Mouse (Mus musculus) hindbrain, embryonic 10.5 days (tissue): ENCODE measurements around the gene Hhipl1. TPM values are rescaled to one million over a fixed set of nuclear protein-coding genes. Genes with fewer than 3 reads are reported as not detected.

ENCODE experiments used
- DNase-seq: peaks from one replicate; pipeline ENCODE4 v3.0.0-alpha.2; 2017; ENCODE audit warnings: low spot score
- H3K27ac ChIP-seq: fragments of 300-500 bp; sonication (generic); 2 replicates; pipeline ENCODE4 v1.5.1; 2016; ENCODE audit warnings: mild to moderate bottlenecking, moderate library complexity
- H3K27me3 ChIP-seq: fragments of 300-500 bp; sonication (generic); 2 replicates; pipeline ENCODE4 v1.6.1; 2016; ENCODE audit warnings: mild to moderate bottlenecking; ENCODE audit not compliant: poor library complexity, insufficient read depth, severe bottlenecking
- H3K36me3 ChIP-seq: fragments of 300-500 bp; sonication (generic); 2 replicates; pipeline ENCODE4 v1.6.1; 2016; ENCODE audit warnings: mild to moderate bottlenecking, moderate library complexity
- H3K4me1 ChIP-seq: fragments of 300-500 bp; sonication (generic); replicated peaks from 2 replicates; pipeline ENCODE4 v1.6.1; 2016; ENCODE audit warnings: mild to moderate bottlenecking
- H3K4me3 ChIP-seq: fragments of 300-500 bp; sonication (generic); 2 replicates; pipeline ENCODE4 v1.5.1; 2016; ENCODE audit warnings: mild to moderate bottlenecking, moderate library complexity
- H3K9me3 ChIP-seq: fragments of 300-500 bp; sonication (generic); 2 replicates; pipeline ENCODE4 v1.6.1; 2016; ENCODE audit warnings: mild to moderate bottlenecking, moderate library complexity
- WGBS: fragments of 180-500 bp; shearing (Covaris S2); methylation state at CpG from one replicate; pipeline ENCODE4 v1.1.7; 2016; 5-methylcytosine and 5-hydroxymethylcytosine counted together
- polyA plus RNA-seq: library from polyadenylated mRNA; unstranded; fragments of >200 nt; fragmentation: Nextera tagmentation; extraction: Ambion mirVana; gene quantifications from 2 replicates; pipeline ENCODE4 v1.2.1, GENCODE M21; 2016

Gene Hhipl1
- 3.0 and 3.2 TPM in 2 replicates for polyA plus RNA-seq

- H3K36me3 ChIP-seq: no peaks in the 10 kb centered on the region
- H3K27ac ChIP-seq: peak within 1 kb of the TSS; percentile 94
- WGBS: 4% methylated on average over 67 of the region's 67 CpGs
- peak within 1 kb of the TSS; percentile 73 for H3K4me3 ChIP-seq
- H3K4me1 ChIP-seq: peaks cover 71% of the 10 kb centered on the region
- DNase-seq: peak; percentile 71
- peaks cover 59% of the 10 kb centered on the region for H3K27me3 ChIP-seq
- H3K9me3 ChIP-seq: no peaks in the 10 kb centered on the region
Measured at GRCm38 (mm10) chr12:108305812-108306794, at the start of gene Hhipl1. TSS of gene Hhipl1 (plus strand) at chr12:108306270.

DNA sequence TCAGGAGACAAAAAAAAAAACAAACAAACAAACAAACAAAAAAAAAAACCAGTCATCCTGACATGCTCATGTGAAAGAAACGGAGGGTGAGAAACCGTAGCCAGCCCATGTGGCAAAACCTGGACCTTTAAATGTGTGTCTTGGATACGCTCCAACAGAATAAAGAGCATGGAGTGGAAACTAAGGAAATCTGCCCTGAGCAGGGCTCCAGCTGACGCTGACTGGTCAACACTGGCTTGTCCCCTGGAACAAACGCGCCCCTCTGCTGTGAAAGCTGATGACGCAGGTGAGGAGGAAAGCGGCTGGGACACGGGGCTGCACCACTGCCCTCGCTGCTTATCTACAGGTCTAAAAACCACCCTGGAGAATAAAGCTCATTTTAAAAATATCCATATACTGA is 49.3 kb upstream of the Hhipl1 start:
- WGBS: 64% methylated on average over 10 of the region's 10 CpGs
- no peaks in the 10 kb centered on the region for H3K9me3 ChIP-seq
- H3K4me1 ChIP-seq: peaks cover 96% of the 10 kb centered on the region
- no peak for DNase-seq
- no peaks in the 10 kb centered on the region for H3K27me3 ChIP-seq
- no peak overlapping the region for H3K4me3 ChIP-seq
- H3K27ac ChIP-seq: peak overlapping the region; percentile 86
- H3K36me3 ChIP-seq: no peaks in the 10 kb centered on the region

- WGBS: 82% methylated on average over 24 of the region's 24 CpGs
- H3K4me1 ChIP-seq: peaks cover 96% of the 10 kb centered on the region
- H3K27me3 ChIP-seq: no peaks in the 10 kb centered on the region
- H3K36me3 ChIP-seq: no peaks in the 10 kb centered on the region
- no peaks in the 10 kb centered on the region for H3K9me3 ChIP-seq
- H3K27ac ChIP-seq: peak overlapping the region; percentile 60
- DNase-seq: no peak
- H3K4me3 ChIP-seq: no peak overlapping the region
Measured at GRCm38 (mm10) chr12:108259322-108260049, 46.6 kb upstream of the Hhipl1 start.

- H3K36me3 ChIP-seq: no peaks in the 10 kb centered on the region
- WGBS: 79% methylated on average over 12 of the region's 12 CpGs
- H3K27me3 ChIP-seq: no peaks in the 10 kb centered on the region
- H3K9me3 ChIP-seq: no peaks in the 10 kb centered on the region
- peaks cover 97% of the 10 kb centered on the region for H3K4me1 ChIP-seq
- H3K27ac ChIP-seq: peak overlapping the region; percentile 71
- DNase-seq: no peak
- no peak overlapping the region for H3K4me3 ChIP-seq
Measured at GRCm38 (mm10) chr12:108260950-108261349, 45.1 kb upstream of the Hhipl1 start.

DNA sequence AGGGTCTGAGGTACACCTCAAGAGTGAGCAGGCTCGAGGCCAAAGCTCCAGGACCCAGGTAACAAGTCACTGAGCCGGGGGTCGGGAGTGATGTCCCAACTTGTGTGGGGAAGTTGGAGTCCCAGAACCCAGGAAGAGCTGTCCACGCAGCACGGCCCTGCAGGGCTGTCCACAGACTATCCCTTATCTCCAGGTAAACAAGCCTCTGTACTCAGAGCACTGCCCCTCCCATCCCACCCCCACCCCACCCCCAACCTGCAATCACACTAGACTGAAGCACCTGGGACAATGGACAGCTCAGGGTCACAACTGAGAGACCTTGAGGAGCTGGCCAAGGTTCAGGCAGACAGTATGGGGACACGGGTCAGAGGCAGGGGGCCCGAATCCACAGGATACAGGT is 41.2 kb upstream of the Hhipl1 start:
- Histone ChIP-seq H3K9me3 (no peaks in the 10 kb centered on the region), H3K4me1 (peaks cover 97% of the 10 kb centered on the region), H3K27me3 (no peaks in the 10 kb centered on the region), H3K27ac (peak overlapping the region; percentile 93), H3K36me3 (peaks cover 15% of the 10 kb centered on the region), H3K4me3 (0 out of 2 replicates have a peak overlapping the region, but pooled peaks have one; percentile 39)
- WGBS: 76% methylated on average over 7 of the region's 7 CpGs
- DNase-seq: no peak

GRCm38 (mm10) chr12:108265831-108266619 is 40.0 kb upstream of the Hhipl1 start:
- Histone ChIP-seq H3K36me3 (peaks cover 23% of the 10 kb centered on the region), H3K9me3 (no peaks in the 10 kb centered on the region), H3K4me1 (peaks cover 97% of the 10 kb centered on the region), H3K27me3 (no peaks in the 10 kb centered on the region), H3K4me3 (peak overlapping the region; percentile 39), H3K27ac (peak overlapping the region; percentile 93)
- 15% methylated on average over 27 of the region's 27 CpGs for WGBS
- peak; percentile 78 for DNase-seq

DNA sequence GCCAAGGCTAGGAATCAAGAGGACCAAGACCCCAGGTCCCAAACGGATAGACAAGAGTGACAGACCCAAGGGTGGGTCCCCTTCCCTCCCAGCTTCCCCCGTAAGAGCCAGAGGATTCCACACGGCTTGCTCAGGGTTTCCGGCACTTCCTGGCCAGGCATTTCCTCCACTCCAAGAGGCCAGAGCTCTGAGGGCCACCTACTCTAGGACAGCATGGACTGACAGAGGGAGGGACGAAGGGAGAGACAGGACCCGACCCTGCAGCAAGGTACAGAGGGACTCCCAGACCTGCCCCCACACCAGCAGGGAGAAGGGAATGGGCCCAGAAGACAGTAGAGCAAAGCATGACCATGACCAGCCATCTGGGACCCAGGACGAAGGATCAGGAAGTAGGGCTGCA is 38.4 kb upstream of the Hhipl1 start:
- peak overlapping the region; percentile 93 for H3K27ac ChIP-seq

GRCm38 (mm10) chr12:108268970-108269369 is 37.1 kb upstream of the Hhipl1 start:
- 0 out of 2 replicates have a peak overlapping the region, but pooled peaks have one; percentile 23 for H3K27ac ChIP-seq
- H3K36me3 ChIP-seq: peaks cover 36% of the 10 kb centered on the region
- DNase-seq: no peak
- no peaks in the 10 kb centered on the region for H3K27me3 ChIP-seq
- peaks cover 97% of the 10 kb centered on the region for H3K4me1 ChIP-seq
- no peak overlapping the region for H3K4me3 ChIP-seq
- H3K9me3 ChIP-seq: no peaks in the 10 kb centered on the region
- WGBS: 97% methylated on average over 10 of the region's 10 CpGs

More for the DNA sequence above, 38.4 kb upstream of the Hhipl1 start:
- Histone ChIP-seq H3K36me3 (peaks cover 36% of the 10 kb centered on the region), H3K27me3 (no peaks in the 10 kb centered on the region), H3K4me3 (no peak overlapping the region), H3K9me3 (no peaks in the 10 kb centered on the region), H3K4me1 (peaks cover 97% of the 10 kb centered on the region)
- DNase-seq: no peak
- 78% methylated on average over 7 of the region's 7 CpGs for WGBS

- Histone ChIP-seq H3K27me3 (no peaks in the 10 kb centered on the region), H3K4me1 (peaks cover 97% of the 10 kb centered on the region), H3K4me3 (no peak overlapping the region), H3K9me3 (no peaks in the 10 kb centered on the region), H3K36me3 (peaks cover 36% of the 10 kb centered on the region), H3K27ac (0 out of 2 replicates have a peak overlapping the region, but pooled peaks have one; percentile 17)
- WGBS: 56% methylated on average over 5 of the region's 5 CpGs
- DNase-seq: no peak
Measured at GRCm38 (mm10) chr12:108269699-108270098, 36.4 kb upstream of the Hhipl1 start.

GRCm38 (mm10) chr12:108270240-108270919 is 35.7 kb upstream of the Hhipl1 start:
- Histone ChIP-seq H3K9me3 (no peaks in the 10 kb centered on the region), H3K27ac (peak overlapping the region; percentile 66), H3K4me1 (peaks cover 97% of the 10 kb centered on the region), H3K4me3 (peak overlapping the region; percentile 91), H3K36me3 (peaks cover 36% of the 10 kb centered on the region), H3K27me3 (no peaks in the 10 kb centered on the region)
- WGBS: 69% methylated on average over 13 of the region's 13 CpGs
- no peak for DNase-seq

- Histone ChIP-seq H3K27ac (peak overlapping the region; percentile 66), H3K9me3 (no peaks in the 10 kb centered on the region), H3K4me3 (peak overlapping the region; percentile 91), H3K36me3 (peaks cover 36% of the 10 kb centered on the region), H3K27me3 (no peaks in the 10 kb centered on the region), H3K4me1 (peaks cover 96% of the 10 kb centered on the region)
- no peak for DNase-seq
- 85% methylated on average over 16 of the region's 16 CpGs for WGBS
Measured at GRCm38 (mm10) chr12:108271351-108272142, 34.5 kb upstream of the Hhipl1 start.
